Mouse (Mus musculus): ENCODE data around the gene A030003K21Rik. TPM values are rescaled to one million over a fixed set of nuclear protein-coding genes. Genes with fewer than 3 reads are reported as not detected.
"Not testable (repeated sequence)": the region's sequence is repeated elsewhere in the genome, so short reads cannot be mapped to it uniquely, and the experiment has no call there.

The A030003K21Rik gene
- total RNA-seq, 2 experiments from 2014 or later, result not detected

DNA sequence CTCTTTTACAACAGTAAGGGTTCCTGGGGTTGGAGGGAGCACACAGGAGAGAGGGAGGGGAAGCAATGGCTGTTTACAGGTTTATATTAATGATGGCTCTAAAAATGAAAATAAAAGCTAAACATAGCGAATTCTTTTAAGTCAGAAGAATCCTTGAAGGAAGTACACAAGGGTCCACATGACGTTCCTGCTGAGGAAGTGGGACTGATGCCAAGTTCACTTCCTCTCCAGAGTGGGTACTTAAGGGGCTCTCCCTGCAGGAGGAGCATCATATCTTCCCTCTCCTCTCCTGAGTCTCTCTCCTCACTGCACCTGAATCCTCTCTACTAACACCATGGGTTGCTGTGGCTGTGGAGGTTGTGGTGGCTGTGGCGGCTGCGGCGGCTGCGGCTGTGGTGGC, 18.5 kb downstream of the A030003K21Rik start, which contains the start of gene A030014E15Rik:
Gene A030014E15Rik, plus strand, starts transcription at position 268 of the 400 bp plus-strand sequence.
- intact Hi-C loops (cut with DNase I), result no loop called here
- DNase-seq (ENCODE audit: low spot score in 2 of 2), result no peak

DNA sequence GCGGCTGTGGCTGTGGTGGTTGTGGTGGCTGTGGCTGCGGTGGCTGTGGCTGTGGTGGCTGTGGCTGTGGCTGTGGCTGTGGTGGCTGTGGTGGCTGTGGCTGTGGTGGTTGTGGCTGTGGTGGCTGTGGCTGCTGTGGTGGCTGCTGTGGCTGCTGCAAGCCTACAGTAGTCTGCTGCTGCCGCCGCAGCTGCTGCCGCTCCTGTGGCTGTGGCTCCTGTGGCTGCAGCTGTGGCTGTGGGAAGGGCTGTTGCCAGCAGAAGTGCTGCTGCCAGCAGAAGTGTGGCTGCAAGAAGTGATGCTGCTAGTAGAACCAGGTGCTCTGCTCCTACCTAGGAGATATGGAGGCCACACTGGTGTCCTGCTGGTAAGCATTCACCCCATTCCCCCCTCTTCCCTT, 29.8 kb downstream of the A030003K21Rik start:
- intact Hi-C loops (cut with DNase I), result loop anchor here (10.0 kb wide), 1 partner anchor 129 kb away; no protein-coding TSS in a partner anchor
- DNase-seq (ENCODE audit: low spot score in 2 of 2), result not testable (repeated sequence)

DNA sequence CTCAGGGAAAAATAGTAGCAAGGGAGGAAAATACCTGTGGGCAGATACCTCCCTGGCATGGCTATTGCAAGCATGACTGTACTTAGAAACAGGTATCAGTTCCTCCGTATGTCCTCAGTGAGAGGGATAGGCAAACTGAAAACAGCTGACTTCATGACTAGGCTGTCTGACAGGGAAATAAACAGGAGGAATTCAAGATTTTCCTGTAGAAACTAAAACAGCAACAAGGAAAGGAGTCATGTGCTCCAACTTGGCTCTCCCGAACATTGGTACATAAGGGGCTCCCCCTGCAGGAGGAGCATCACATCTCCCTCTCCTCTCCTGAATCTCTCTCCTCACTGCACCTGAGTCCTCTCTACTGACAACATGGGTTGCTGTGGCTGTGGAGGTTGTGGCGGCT, 30.2 kb downstream of the A030003K21Rik start, which contains the start of gene A030005L19Rik:
Gene A030005L19Rik, plus strand, starts transcription at position 301 of the 400 bp plus-strand sequence.
- intact Hi-C loops (cut with DNase I), result loop anchor here (10.0 kb wide), 1 partner anchor 128 kb away; no protein-coding TSS in a partner anchor
- DNase-seq (ENCODE audit: low spot score in 2 of 2), result no peak

DNA sequence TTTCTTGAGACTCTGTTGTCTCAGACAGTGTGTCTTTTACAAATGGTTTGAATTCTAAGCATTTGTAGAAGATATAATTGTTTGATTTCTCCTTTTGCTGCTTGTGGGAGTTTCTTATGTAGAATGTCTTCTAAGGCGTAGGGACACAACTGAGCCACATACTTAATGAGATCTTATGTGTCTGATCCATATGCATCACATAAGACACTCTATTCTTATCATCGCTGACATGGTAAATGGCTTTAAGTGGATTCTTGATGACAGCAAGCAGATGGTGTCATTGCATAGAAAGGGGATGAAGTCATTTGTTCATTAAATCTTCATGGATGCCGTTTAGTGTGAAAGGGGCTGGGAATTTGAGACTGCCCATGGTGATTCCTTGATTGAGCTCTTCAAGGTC, 37.3 kb downstream of the A030003K21Rik start:
- intact Hi-C loops (cut with DNase I), result no loop called here
- no peak for DNase-seq (ENCODE audit: low spot score in 2 of 2)

DNA sequence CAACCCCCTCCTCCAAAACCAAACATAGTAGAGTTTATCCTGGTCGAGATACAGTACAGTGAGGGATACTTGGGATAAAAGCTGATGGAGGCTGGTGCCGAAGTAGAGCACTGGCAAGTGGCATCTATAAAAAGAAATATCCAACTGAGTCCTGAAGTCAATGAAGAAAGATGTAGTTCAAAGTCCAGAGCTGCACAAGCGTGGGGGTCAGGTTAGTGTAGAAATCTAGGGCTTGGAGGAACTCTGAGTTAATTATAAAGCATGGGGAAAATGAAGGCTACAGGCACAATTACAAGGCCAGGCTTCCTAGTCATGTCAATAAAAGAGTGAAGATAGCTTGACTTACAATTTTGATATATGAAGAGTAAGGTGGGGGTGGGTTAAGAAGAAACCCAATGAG, 42.0 kb downstream of the A030003K21Rik start:
- intact Hi-C loops (cut with DNase I), result no loop called here
- DNase-seq (ENCODE audit: low spot score in 2 of 2), result no peak

DNA sequence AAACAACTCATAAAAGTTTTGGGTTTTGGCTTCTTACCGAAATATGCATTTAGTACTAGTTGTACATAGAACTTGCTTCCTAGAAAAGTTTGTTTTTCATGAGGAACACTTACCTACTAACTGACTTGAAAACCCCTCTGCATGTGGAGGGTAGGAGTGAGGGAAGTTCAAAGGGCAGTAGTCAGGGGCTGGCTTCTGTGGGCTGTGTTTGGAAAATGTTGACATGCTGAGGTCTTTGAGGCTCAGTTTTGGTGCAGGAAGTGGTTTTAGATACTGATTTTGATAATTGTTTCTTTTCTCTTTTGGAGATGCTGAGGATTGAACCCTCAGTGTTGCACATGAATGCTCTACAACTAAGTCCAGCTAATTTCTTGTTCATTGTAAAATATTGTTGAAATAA, 42.6 kb downstream of the A030003K21Rik start:
- DNase-seq (ENCODE audit: low spot score in 2 of 2), result no peak
- intact Hi-C loops (cut with DNase I), result no loop called here

DNA sequence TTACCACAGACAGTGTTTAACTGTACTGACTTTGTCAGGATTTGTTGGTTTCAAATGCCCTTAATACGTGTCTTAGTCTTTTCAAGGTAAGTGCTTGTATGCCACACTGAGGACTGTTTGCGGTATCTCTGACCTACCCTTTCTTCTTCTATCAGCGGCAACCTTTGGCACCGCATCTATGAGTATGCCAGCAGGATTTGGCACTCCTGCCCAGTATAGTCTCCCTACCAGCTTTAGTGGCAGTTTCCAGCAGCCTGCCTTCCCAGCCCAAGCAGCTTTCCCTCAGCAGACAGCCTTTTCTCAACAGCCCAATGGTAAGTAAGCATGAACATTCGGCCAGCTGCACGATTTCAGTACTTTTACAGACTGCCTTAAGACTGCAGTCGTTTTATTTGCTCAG, 49.9 kb downstream of the A030003K21Rik start:
- intact Hi-C loops (cut with DNase I), result loop anchor here (5.0 kb wide), 1 partner anchor 56 kb away; the partner anchor contains the start of gene Agfg1
- no peak for DNase-seq (ENCODE audit: low spot score in 2 of 2)

Other genes starting within 250 kb of the A030003K21Rik start
- gene Mff, start 218.5 kb downstream of the A030003K21Rik start, total RNA-seq (2021), result 100 to 1,000 TPM; 259 to 282 TPM
- not detected for gene Tm4sf20, start 174.9 kb downstream of the A030003K21Rik start, total RNA-seq (2021)
- gene Gm47791, start 172.1 kb downstream of the A030003K21Rik start, total RNA-seq (2021), result not detected
- gene Agfg1, start 103.9 kb downstream of the A030003K21Rik start, total RNA-seq (2021), result 10 to 100 TPM; 75.9 to 81.3 TPM
- under 1 TPM; 0.42 to 0.52 TPM for gene A030005L19Rik, start 30.1 kb downstream of the A030003K21Rik start, total RNA-seq (2021)
- gene A030014E15Rik, start 18.5 kb downstream of the A030003K21Rik start, total RNA-seq (2021), result not detected
- not detected for gene Gm6217, start 12.0 kb downstream of the A030003K21Rik start, total RNA-seq (2021)
- gene Gm7544, start 12.6 kb upstream of the A030003K21Rik start, total RNA-seq (2021), result not detected
- gene Gm47955, start 16.9 kb upstream of the A030003K21Rik start, total RNA-seq (2021), result not detected
- gene Gm47959, start 57.2 kb upstream of the A030003K21Rik start, total RNA-seq (2021), result not detected
- gene Slc19a3, start 95.1 kb upstream of the A030003K21Rik start, total RNA-seq (2021), result 1 to 10 TPM; 2.2 to 2.8 TPM
- gene Krtap28-10, start 99.1 kb upstream of the A030003K21Rik start, total RNA-seq (2021), result not detected
- not detected for gene Gm47969, start 101.5 kb upstream of the A030003K21Rik start, total RNA-seq (2021)
- not detected for gene A030005K14Rik, start 116.0 kb upstream of the A030003K21Rik start, total RNA-seq (2021)
- gene Krtap28-13, start 117.5 kb upstream of the A030003K21Rik start, total RNA-seq (2021), result not detected
- gene Ccl20, start 173.4 kb upstream of the A030003K21Rik start, total RNA-seq (2021), result not detected
- under 1 TPM in 1 of 2 experiments, not detected in 1; 0.20 TPM for gene Daw1, start 216.4 kb upstream of the A030003K21Rik start, total RNA-seq (2021)

All from left cerebral cortex, postnatal 36 days (tissue).